Mouse (Mus musculus) cortical plate, adult 2 months (tissue): ENCODE results near the gene Otud4.

Source experiments
- CTCF ChIP-seq: fragments of 200-500 bp; IDR thresholded peaks from 2 replicates; pipeline ENCODE4 v1.5.1; 2011; ENCODE audit warnings: mild to moderate bottlenecking, control low read depth, low read length; ENCODE audit not compliant: insufficient read depth; ENCODE audit errors: extremely low read depth
- POLR2A ChIP-seq: fragments of 200-500 bp; IDR thresholded peaks from 2 replicates; pipeline ENCODE4 v1.6.1; 2011; ENCODE audit warnings: mild to moderate bottlenecking, low read length, control low read depth; ENCODE audit not compliant: insufficient read depth; ENCODE audit errors: extremely low read depth

GRCm38 (mm10) chr8:79639586-79640451, at the start of gene Otud4:
- no peak; the same call in 1 of the 2 replicates for TF ChIP-seq POLR2A
- no peak for TF ChIP-seq CTCF
